In genomic region chr7:101867482-101867881, GRCm38 (mm10) we compare ENCODE assay signal across 21 mouse cellular contexts. TPM values are rescaled to one million over a fixed set of nuclear protein-coding genes. Genes with fewer than 3 reads are reported as not detected.
"Had no signal": no experiment of that assay in that cellular context is flagged by ENCODE, and none has a peak within 500 bp of the region (broad histone marks: within the 10 kb centered on the region; RNA-seq: fewer than 3 reads in every experiment).

No protein-coding gene starts in this region.

- H3K27ac ChIP-seq: gastrocnemius, adult 2 months; heart, embryonic 10.5 days; hindbrain, embryonic 10.5 days; hindbrain, embryonic 12.5 days; hindbrain, embryonic 14.5 days; intestine, embryonic 15.5 days; layer of hippocampus, adult 2 months; left cerebral cortex, adult 2 months; limb, embryonic 10.5 days; limb, embryonic 12.5 days; liver, embryonic 13.5 days had no signal

- H3K36me3 ChIP-seq: heart, embryonic 10.5 days; heart, embryonic 12.5 days; hindbrain, embryonic 10.5 days; hindbrain, embryonic 12.5 days; intestine, embryonic 15.5 days; limb, embryonic 10.5 days; limb, embryonic 12.5 days; liver, embryonic 13.5 days had no signal

- DNase-seq: gastrocnemius, adult 2 months; gastrocnemius, postnatal 10 days; gastrocnemius, postnatal 25 days; liver; liver, embryonic 13.5 days had no signal

- H3K4me2 ChIP-seq: heart, embryonic 12.5 days; hindbrain, embryonic 12.5 days; hindbrain, embryonic 14.5 days; limb, embryonic 12.5 days; liver, embryonic 11.5 days; liver, embryonic 13.5 days had no signal

- H3K9me3 ChIP-seq: heart, embryonic 10.5 days; heart, embryonic 12.5 days; hindbrain, embryonic 10.5 days; hindbrain, embryonic 12.5 days; intestine, embryonic 15.5 days; limb, embryonic 10.5 days; limb, embryonic 12.5 days; liver, embryonic 13.5 days had no signal

- ATAC-seq: hindbrain, embryonic 16.5 days; inflammation-experienced regulatory T-cells, adult 6 months; intestine, embryonic 15.5 days; intestine, postnatal 0 days had no signal

- H3K9ac ChIP-seq: heart, embryonic 12.5 days; hindbrain, embryonic 12.5 days; hindbrain, embryonic 14.5 days; intestine, embryonic 15.5 days; limb, embryonic 12.5 days; liver, embryonic 13.5 days had no signal

- H3K4me1 ChIP-seq: hindbrain, embryonic 12.5 days; limb, embryonic 10.5 days; limb, embryonic 12.5 days had no signal

- H3K4me3 ChIP-seq: gastrocnemius, adult 2 months; heart, embryonic 10.5 days; heart, embryonic 12.5 days; hindbrain, embryonic 10.5 days; hindbrain, embryonic 12.5 days; intestine, embryonic 15.5 days; layer of hippocampus, adult 2 months; left cerebral cortex, adult 2 months; limb, embryonic 10.5 days; limb, embryonic 12.5 days; liver, embryonic 13.5 days had no signal

- H3K27me3 ChIP-seq: heart, embryonic 12.5 days; hindbrain, embryonic 12.5 days; intestine, embryonic 15.5 days; limb, embryonic 12.5 days; liver, embryonic 13.5 days had no signal

RNA-seq across cellular contexts. Expression of gene Folr1, which starts 3.1 kb away (rescaled TPM):
- total RNA-seq: granulocyte monocyte progenitor cell, adult 5-6 weeks; heart, adult 18-20 months had no signal
- polyA plus RNA-seq: inflammation-experienced regulatory T-cells, adult 6 months; limb, embryonic 10.5 days; limb, embryonic 12.5 days had no signal

RNA-seq across cellular contexts. Expression of gene Folr2, which starts 10.5 kb away (rescaled TPM):
- total RNA-seq: granulocyte monocyte progenitor cell, adult 5-6 weeks; left cerebral cortex, adult 2 months had no signal
- polyA plus RNA-seq: heart, embryonic 10.5 days; heart, embryonic 12.5 days; inflammation-experienced regulatory T-cells, adult 6 months; limb, embryonic 12.5 days had no signal
